Mouse (Mus musculus) mouse trophoblast stem cell (cell line): ENCODE measurements around the gene Elof1.
"Not testable (repeated sequence)": the region's sequence is repeated elsewhere in the genome, so short reads cannot be mapped to it uniquely, and the experiment has no call there.

Experiments
- in situ Hi-C, 2 experiments: fragments of 300-500 bp; cut with MseI, MboI; formaldehyde crosslinking; loops; 2 replicates in 1 of 2; 3 replicates in 1 of 2; pipeline ENCODE4 v1.15.1; 2025

Gene Elof1

DNA sequence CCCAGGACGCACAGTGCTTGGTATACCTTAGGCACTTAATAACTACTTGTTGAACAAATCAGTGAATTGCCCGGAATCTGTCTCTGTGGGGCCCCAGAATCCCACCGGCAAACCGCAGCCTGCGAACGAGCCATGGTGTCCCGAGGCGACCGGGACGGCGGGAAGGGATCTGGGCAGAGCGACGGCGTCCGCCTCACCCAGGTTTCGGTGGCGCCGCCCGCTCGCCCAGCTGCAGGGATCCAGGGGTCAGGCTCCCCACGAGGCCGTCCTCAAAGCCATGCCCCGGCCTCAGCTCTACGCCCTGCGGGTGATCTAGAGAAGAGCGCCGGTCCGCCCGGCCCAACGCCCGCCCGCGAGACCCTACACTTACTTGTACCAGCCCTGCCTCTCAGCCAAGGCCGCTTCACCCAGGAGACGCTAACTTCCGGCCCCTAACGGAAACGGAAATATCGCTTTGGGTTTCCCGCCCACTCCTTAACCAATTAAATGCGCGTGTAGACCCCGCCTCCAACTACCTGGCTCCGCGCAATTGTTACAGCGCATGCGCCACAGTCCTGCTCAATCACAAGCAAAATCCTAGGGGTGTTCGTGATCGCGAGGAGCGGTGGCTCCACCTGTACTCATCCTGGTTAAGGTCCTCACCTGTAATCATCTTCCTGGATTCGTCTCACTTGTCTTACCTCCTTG is at the start of gene Elof1:
TSS of gene Elof1 (minus strand) at position 433 of the 687 bp plus-strand sequence.
- in situ Hi-C loops = no loop called here

- in situ Hi-C loops = loop anchor here in 1 of 2 experiments (10.0 kb wide), 1 partner anchor 48 kb away; no protein-coding TSS in a partner anchor
Observed at GRCm38 (mm10) chr9:22166686-22167085, 49.7 kb upstream of the Elof1 start.

DNA sequence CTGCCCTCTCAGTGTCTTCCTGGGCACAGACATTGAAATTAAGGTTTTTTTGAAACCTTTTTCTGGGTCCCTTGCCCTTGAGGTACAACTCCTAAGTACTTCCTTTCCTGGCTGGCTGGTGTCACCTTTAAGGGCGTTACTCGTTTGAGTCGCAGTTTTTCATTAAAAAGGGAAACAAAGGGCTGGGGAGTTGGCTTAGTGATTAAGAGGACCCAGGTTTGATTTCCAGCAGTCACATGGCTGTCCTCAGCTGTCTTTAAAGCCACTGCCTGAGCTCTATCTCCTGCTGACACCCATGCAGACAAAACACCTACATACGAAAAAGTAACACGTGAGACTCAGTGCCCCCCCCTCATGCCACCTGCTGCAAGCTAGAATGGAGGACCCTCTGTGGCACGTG is 49.0 kb upstream of the Elof1 start:
- in situ Hi-C loops = loop anchor here in 1 of 2 experiments (10.0 kb wide), 1 partner anchor 49 kb away; no protein-coding TSS in a partner anchor

DNA sequence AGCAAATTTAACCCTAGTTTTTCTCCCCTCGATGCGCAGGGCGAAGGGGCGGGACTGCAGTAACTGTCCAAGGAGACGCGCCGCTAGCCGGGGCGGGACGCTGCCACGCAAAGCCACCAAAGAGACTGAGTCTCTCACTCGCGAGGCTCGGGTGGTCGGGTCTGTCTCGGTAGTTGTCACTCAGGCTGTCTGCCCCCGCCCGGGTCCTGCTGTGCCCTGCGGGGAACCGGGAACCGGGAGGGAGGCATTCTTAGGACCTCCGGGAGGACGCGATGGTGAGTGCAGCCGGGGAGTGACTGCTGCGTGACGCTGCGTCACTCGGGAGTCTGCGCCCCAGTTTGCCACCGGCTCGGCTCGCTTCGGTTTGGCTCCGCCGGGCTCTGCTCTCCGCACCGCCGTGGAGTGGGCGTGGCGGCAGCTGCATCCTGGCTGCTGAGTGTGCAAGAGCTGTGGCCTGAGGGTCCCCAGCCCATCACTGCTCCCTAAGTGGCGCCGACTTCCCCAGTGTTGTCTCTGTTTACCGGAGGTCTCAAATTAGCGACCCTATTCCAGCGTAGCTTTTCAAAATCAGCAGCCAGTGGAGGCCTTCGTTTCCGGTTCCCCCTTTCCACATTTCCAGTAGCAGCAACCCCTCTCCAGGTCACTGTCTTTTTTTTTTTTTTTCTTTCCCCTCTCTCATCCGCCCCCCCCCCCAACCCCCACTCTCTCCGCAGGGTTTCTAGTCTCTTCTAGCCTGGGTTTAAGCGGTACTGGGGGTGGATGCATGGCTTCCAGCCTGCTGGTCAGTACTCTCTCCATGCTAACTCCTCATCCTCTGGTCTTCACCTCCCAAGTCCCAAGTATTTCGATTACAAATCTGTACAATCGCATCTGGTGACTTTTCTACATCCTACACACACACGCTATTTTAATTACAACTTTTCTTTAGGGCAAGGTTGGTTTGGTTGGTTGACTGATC is 48.0 kb upstream of the Elof1 start:
- in situ Hi-C loops = loop anchor here in 1 of 2 experiments (10.0 kb wide), 1 partner anchor 50 kb away; no protein-coding TSS in a partner anchor

DNA sequence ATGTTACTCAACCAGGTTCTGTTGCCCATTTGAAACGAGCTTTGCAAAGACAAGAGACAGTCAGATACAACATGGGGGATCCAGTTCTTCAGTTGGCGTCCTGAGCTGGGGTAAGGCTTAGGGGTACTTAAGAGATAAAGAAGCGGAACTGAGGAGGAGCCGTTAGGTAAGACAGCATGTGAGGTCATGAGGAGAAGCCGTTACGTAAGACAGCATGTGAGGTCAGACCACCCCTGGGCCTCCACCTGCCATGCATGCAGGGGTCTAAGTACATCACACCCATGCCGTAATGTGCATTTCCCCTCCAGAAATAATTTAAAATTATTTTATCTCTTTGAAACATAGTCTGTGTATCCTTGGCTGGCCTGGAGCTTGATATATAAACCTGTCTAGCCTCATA is 45.9 kb upstream of the Elof1 start:
- in situ Hi-C loops = loop anchor here in 1 of 2 experiments (10.0 kb wide), 1 partner anchor 52 kb away; no protein-coding TSS in a partner anchor

GRCm38 (mm10) chr9:22162305-22162704 is 45.3 kb upstream of the Elof1 start:
- in situ Hi-C loops = loop anchor here in 1 of 2 experiments (10.0 kb wide), 1 partner anchor 52 kb away; no protein-coding TSS in a partner anchor

GRCm38 (mm10) chr9:22161299-22161698 is 44.3 kb upstream of the Elof1 start:
- in situ Hi-C loops = loop anchor here in 1 of 2 experiments (10.0 kb wide), 1 partner anchor 54 kb away; no protein-coding TSS in a partner anchor

DNA sequence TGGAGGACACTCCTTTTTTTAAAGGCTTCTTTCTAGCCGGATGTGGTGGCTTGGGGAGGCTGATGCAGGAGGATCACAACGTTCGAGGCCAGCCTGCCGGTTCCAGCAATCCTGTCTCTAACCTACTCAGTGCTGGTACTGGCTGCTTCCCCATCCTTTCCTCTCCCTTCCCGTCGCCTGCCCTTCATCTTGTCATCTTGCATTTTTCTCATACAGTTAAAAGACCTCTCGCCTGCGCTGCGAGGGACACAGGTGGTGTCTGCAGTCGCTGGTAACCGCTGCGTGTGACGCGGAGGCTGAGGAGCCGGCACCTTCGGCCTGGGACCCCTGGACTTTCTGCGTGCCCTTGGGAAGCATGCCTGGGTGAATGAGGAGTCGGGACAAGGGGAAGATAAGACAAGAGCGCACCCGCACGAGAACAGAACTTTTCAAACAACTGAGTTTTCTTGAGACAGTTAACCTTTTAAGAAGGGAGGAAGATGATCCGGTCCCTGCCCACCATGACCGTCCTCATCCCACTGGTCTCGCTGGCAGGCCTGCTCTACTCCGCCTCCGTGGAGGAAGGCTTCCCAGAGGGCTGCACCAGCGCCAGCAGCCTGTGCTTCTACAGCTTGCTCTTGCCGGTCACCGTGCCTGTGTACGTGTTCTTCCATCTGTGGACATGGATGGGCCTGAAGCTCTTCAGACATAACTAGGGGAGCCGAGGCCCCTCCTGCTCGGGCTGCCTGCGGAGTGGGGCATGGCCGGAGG is 40.7 kb upstream of the Elof1 start:
- in situ Hi-C loops = no loop called here

DNA sequence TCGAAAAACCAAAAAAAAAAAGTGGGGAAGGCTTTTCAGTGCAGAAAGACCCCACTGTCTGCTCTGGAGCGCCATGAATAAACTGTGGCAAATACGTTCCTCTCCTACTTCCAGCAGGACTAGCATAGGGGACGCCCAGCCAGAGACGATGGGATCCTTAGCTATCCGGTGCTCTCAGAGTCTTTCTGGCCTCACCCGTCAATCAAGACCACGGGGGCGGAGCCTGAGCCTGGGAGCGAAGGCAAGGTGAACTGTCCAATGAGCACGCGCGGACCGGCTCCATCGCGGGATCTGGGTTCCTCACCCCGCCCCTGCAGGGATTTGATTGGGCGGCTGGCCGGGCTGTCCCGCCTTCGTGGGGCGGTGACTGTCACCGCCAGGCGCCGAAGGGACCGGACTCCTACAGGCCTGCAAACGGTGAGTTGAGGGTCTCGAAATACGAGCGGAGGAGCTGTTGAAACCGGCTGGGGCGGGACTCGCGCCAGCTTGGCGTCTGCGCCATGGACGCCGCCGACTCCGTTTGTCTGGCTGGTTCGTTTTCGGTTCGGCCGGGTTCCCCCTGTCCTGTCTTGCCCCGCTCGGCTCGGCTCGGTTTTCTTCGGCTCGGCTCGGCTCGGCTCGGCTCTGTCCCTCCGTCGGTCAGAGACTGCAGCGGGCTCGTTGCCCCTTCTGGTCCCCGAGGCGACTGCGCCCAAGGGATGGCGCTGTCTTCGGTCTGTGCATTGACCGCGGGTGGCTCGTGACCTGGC is 39.7 kb upstream of the Elof1 start, which contains the start of gene Pigyl:
TSS of gene Pigyl (plus strand) at position 350 of the 749 bp plus-strand sequence.
- in situ Hi-C loops = no loop called here

- in situ Hi-C loops = no loop called here
Observed at GRCm38 (mm10) chr9:22155614-22156013, 38.6 kb upstream of the Elof1 start.

- in situ Hi-C loops = no loop called here
Observed at GRCm38 (mm10) chr9:22153810-22154209, 36.8 kb upstream of the Elof1 start.

DNA sequence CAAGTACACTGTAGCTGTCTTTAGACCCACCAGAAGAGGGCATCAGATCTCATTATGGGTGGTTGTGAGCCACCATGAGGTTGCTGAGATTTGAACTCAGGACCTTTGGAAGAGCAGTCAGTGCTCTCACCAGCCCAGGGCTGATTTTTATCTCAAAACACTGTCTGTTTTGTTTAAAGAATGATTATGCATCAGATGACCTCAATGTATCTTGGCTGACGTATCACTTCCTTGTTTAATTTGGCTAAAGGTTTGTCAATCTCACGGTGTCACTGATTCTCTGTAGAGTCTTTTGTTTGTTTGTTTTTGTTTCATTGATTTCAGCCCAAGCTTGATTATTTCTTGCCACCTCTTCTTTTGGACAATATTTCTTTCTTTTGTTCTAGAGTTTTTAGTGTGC is 34.0 kb upstream of the Elof1 start:
- in situ Hi-C loops = no loop called here

DNA sequence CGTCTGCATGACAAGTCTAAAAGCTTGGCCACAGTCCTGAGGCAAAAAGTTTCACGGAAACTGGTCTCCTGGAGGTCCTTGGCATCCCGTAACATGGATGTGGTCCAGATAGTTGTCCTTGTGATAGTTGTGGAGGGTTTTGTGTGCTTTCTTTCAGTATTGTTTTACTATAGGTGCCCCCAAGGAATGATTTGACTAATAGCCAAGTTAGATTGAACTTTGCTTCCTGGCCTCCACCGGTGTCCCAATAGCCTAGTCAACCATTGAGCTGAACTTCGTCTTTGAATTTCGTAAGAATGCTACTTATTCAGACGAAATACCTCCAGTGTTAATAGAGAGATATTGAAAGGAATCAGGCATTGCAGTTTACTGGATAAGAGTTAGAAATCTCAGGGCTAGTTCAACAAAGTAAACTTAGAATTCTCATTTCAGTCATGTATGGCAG is 33.3 kb upstream of the Elof1 start:
- in situ Hi-C loops = not testable (repeated sequence)

DNA sequence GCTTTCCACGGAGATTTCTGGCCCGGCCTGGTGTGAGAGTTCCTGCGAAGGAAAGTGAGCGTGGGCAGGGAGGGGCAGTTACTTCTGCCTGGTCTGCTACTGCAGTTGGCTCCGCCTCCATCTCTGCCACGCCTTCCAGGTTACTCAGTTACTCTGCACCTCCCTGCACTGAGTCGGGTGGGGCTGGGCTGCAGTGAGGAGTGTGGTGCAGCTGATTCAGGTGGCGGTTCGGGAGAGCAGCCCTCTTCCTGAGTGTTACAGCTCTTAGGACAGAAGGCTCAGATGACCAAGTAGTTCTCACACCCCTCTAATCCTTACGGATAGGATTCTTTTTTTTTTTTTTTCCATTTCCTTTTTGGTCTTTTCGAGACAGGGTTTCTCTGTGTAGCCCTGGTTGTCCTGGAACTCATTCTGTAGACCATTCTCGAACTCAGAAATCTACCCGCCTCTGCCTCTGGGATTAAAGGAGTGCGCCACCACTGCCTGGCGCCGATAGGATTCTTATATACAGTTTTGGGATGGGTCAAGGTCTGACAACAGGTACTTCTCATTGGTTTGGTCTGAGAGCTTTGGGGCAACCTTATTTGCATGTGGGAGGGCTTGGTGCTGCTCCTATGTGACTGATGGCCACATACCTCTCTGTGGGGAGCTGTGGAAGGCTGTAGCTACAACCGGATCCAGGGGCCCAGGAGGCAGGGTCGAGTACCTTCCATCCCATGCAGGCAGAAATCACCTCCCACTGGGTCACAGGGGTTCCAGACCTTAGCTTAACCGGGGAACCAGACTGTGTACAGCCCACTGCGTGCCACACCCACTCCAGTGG is 32.7 kb upstream of the Elof1 start:
- in situ Hi-C loops = loop anchor here (10.0 kb wide), 1 partner anchor 85 kb away; no protein-coding TSS in a partner anchor

- in situ Hi-C loops = loop anchor here (10.0 kb wide), 1 partner anchor 80 kb away; no protein-coding TSS in a partner anchor
Observed at GRCm38 (mm10) chr9:22144304-22144965, 27.5 kb upstream of the Elof1 start.

GRCm38 (mm10) chr9:22143108-22144037 is 26.4 kb upstream of the Elof1 start:
- in situ Hi-C loops = loop anchor here (10.0 kb wide), 1 partner anchor 79 kb away; no protein-coding TSS in a partner anchor

- in situ Hi-C loops = loop anchor here (10.0 kb wide), 1 partner anchor 75 kb away; no protein-coding TSS in a partner anchor
Observed at GRCm38 (mm10) chr9:22139746-22140145, 22.8 kb upstream of the Elof1 start.

DNA sequence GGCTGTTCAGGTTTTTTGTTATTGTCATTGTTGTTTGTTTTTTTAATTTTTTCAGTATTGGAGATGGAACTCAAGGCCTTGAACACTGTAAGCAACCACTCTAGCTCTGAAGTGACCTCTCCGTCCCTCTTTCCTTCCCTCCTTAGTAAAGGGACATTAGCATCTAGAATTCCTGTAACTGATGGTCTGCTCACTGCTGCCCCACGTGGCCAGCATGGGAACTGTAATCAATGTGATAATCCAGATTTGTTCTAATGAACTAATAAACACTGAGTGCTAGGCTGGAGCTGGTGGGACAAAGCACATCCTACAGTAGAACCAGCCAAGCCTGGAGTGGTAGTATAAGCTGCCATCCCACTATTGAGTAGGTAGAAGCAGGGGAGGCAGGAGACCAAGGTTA is 21.5 kb upstream of the Elof1 start:
- in situ Hi-C loops = no loop called here
